Mouse (Mus musculus): Measurements from ENCODE around the gene Krtap17-1. TPM values are rescaled to one million over a fixed set of nuclear protein-coding genes. Genes with fewer than 3 reads are reported as not detected.

The Krtap17-1 gene
- polyA plus RNA-seq, 1 experiment from 2014 or later, result not detected

DNA sequence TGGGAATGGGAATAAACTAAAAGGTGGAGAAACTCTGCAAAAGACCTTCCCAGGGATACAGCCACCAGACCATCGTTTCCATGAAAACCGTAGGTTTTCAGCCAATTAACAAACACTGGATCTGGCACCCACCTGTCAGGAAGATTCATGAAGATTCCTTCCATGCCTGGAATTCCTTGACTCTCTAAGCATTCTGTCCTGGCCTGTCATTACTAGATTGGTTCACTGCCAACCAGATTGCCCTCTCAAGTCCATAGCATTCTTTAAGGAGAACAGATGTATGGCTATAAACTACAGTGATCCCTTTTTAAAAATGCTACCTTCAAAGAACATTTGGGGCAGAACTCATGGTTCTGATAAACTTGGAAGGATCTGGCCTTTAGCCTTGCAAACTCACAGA lies 27.8 kb downstream of the Krtap17-1 start:
- DNase-seq (ENCODE audit: low read depth, low spot score) (no peak), ATAC-seq (no peak)
- no peaks in the 10 kb centered on the region for H3K27me3 ChIP-seq
- ChIA-PET POLR2A (no interaction called here), CTCF (no interaction called here)
- in situ Hi-C loops (cut with MboI; ENCODE audit: low pct_unique_long_range_greater_than_20kb), result no loop called here
- TF ChIP-seq CTCF (IDR thresholded peaks at IDR 0.05), result no peak

GRCm38 (mm10) chr11:99964213-99964612 lies 29.6 kb downstream of the Krtap17-1 start:
- ChIA-PET CTCF (no interaction called here), POLR2A (no interaction called here)
- DNase-seq (ENCODE audit: low read depth, low spot score), result no peak
- ATAC-seq, result no peak
- in situ Hi-C loops (cut with MboI; ENCODE audit: low pct_unique_long_range_greater_than_20kb), result no loop called here
- H3K27me3 ChIP-seq, result no peaks in the 10 kb centered on the region
- TF ChIP-seq CTCF (IDR thresholded peaks at IDR 0.05), result peak; percentile 54

DNA sequence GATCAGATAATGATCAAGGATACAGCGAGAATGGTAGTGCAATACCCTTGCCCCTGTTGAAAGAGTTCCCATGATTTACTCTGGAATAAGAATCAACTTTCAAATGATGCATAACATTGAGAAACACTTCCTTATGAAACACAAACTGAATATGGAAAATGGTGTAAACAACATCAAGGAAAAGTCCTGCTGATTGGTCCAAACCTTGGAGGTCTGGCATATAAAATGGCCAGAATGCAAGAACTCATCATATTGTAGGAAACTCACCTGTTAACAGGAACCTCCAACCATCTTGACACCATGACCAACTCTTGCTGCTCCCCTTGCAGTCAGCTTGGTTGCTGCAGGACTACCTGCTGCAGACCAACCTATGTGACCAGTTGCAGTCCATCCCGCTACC lies 45.6 kb downstream of the Krtap17-1 start, which contains the start of gene Krtap9-5:
Krtap9-5 (plus strand) TSS at position 301 of the 400 bp plus-strand sequence.
- H3K27me3 ChIP-seq, result no peaks in the 10 kb centered on the region
- ChIA-PET CTCF (no interaction called here), POLR2A (no interaction called here)
- ATAC-seq (no peak), DNase-seq (ENCODE audit: low read depth, low spot score) (no peak)
- in situ Hi-C loops (cut with MboI; ENCODE audit: low pct_unique_long_range_greater_than_20kb), result no loop called here
- TF ChIP-seq CTCF (IDR thresholded peaks at IDR 0.05), result no peak

Other genes with a start within 250 kb of the Krtap17-1 start
- not detected for gene Gm11595, start 221.1 kb downstream of the Krtap17-1 start, polyA plus RNA-seq (2021)
- 0.06 TPM for gene Krtap4-8, start 213.3 kb downstream of the Krtap17-1 start, polyA plus RNA-seq (2021)
- not detected for gene Krtap4-9, start 208.8 kb downstream of the Krtap17-1 start, polyA plus RNA-seq (2021)
- not detected for gene Gm11596, start 200.5 kb downstream of the Krtap17-1 start, polyA plus RNA-seq (2021)
- not detected for gene Gm11569, start 195.1 kb downstream of the Krtap17-1 start, polyA plus RNA-seq (2021)
- not detected for gene Gm11554, start 189.5 kb downstream of the Krtap17-1 start, polyA plus RNA-seq (2021)
- not detected for gene Krtap4-13, start 184.1 kb downstream of the Krtap17-1 start, polyA plus RNA-seq (2021)
- not detected for gene Gm11564, start 178.3 kb downstream of the Krtap17-1 start, polyA plus RNA-seq (2021)
- not detected for gene 2300003K06Rik, start 155.9 kb downstream of the Krtap17-1 start, polyA plus RNA-seq (2021)
- gene Krtap4-16, start 142.4 kb downstream of the Krtap17-1 start, polyA plus RNA-seq (2021), result not detected
- gene Gm11568, start 136.1 kb downstream of the Krtap17-1 start, polyA plus RNA-seq (2021), result not detected
- not detected for gene Gm11559, start 129.5 kb downstream of the Krtap17-1 start, polyA plus RNA-seq (2021)
- gene Krtap9-1, start 120.6 kb downstream of the Krtap17-1 start, polyA plus RNA-seq (2021), result not detected
- not detected for gene Gm11567, start 114.8 kb downstream of the Krtap17-1 start, polyA plus RNA-seq (2021)
- not detected for gene Krtap31-1, start 86.1 kb downstream of the Krtap17-1 start, polyA plus RNA-seq (2021)
- gene Gm11565, start 79.2 kb downstream of the Krtap17-1 start, polyA plus RNA-seq (2021), result not detected
- gene Krtap31-2, start 57.7 kb downstream of the Krtap17-1 start, polyA plus RNA-seq (2021), result not detected
- not detected for gene Krtap9-5, start 45.5 kb downstream of the Krtap17-1 start, polyA plus RNA-seq (2021)
- gene Krtap29-1, start 14.9 kb downstream of the Krtap17-1 start, polyA plus RNA-seq (2021), result not detected
- gene Krtap16-1, start 7.4 kb downstream of the Krtap17-1 start, polyA plus RNA-seq (2021), result not detected
- gene Krt33a, start 22.2 kb upstream of the Krtap17-1 start, polyA plus RNA-seq (2021), result not detected
- 0.18 TPM for gene Krt33b, start 35.9 kb upstream of the Krtap17-1 start, polyA plus RNA-seq (2021)
- not detected for gene Krt34, start 47.6 kb upstream of the Krtap17-1 start, polyA plus RNA-seq (2021)
- not detected for gene Krt31, start 56.6 kb upstream of the Krtap17-1 start, polyA plus RNA-seq (2021)
- gene Krt32, start 94.2 kb upstream of the Krtap17-1 start, polyA plus RNA-seq (2021), result not detected
- not detected for gene Krt35, start 102.2 kb upstream of the Krtap17-1 start, polyA plus RNA-seq (2021)
- gene Krt36, start 111.6 kb upstream of the Krtap17-1 start, polyA plus RNA-seq (2021), result not detected
- gene Krt13, start 127.6 kb upstream of the Krtap17-1 start, polyA plus RNA-seq (2021), result not detected
- 0.74 TPM for gene Krt15, start 141.9 kb upstream of the Krtap17-1 start, polyA plus RNA-seq (2021)
- gene Krt19, start 154.7 kb upstream of the Krtap17-1 start, polyA plus RNA-seq (2021), result not detected
- not detected for gene Krt9, start 199.3 kb upstream of the Krtap17-1 start, polyA plus RNA-seq (2021)
- gene Krt14, start 213.6 kb upstream of the Krtap17-1 start, polyA plus RNA-seq (2021), result not detected